Mouse (Mus musculus): ENCODE measurements around the gene Negr1.

DNA sequence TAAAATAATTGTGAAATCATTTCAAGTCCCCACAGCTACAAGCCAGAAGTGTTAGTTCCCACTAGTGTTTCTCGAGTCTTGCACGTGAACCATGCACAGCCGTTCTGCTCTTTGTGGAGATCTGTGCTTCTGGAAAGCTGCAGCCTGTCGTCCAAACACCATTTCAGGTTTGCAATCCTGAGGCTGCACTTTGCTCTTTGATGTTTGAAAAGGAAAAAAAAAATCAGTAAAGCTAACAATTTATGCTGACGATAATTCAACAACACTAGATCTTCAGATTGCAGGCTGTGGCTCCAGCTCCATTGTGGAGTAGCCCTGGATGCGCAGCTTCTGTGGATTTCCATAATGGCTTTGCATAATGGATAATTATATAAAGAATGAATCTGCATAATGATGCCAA is 463.0 kb downstream of the Negr1 start:
- no peak for TF ChIP-seq EP300 (IDR thresholded peaks at IDR 0.05; ENCODE audit: insufficient read depth, low read depth, low read length)
- no peak for TF ChIP-seq CTCF (IDR thresholded peaks at IDR 0.05)
- no peak for TF ChIP-seq POLR2A (IDR thresholded peaks at IDR 0.05; ENCODE audit: insufficient read depth, low read depth, low read length)

Measured in heart, adult 2 months (tissue).